Mouse (Mus musculus) CH12.LX (cell line): ENCODE measurements around the gene Cald1.

Experiments used
- BHLHE40 ChIP-seq: IDR thresholded peaks from 2 replicates; pipeline ENCODE4 v1.6.1; 2011; ENCODE audit warnings: mild to moderate bottlenecking, low read depth, low read length, improper control_type of control experiment
- CTCF ChIP-seq, 2 experiments: IDR thresholded peaks in 1 of 2; conservative IDR thresholded peaks in 1 of 2; 2 replicates each; pipeline ENCODE4 v1.5.1; 2011 to 2012; ENCODE audit warnings: low read depth in 2 of 2, low read length in 2 of 2, improper control_type of control experiment in 1 of 2, inconsistent platforms in 1 of 2, mild to moderate bottlenecking in 1 of 2, moderate library complexity in 1 of 2
- E2F4 ChIP-seq: IDR thresholded peaks from 2 replicates; pipeline ENCODE4 v1.6.1; 2011; ENCODE audit warnings: low read depth, low read length, improper control_type of control experiment; ENCODE audit not compliant: insufficient replicate concordance
- HCFC1 ChIP-seq: IDR thresholded peaks from 2 replicates; pipeline ENCODE4 v1.6.1; 2012; ENCODE audit warnings: low read depth, mild to moderate bottlenecking, inconsistent platforms, low read length, improper control_type of control experiment
- MAZ ChIP-seq: IDR thresholded peaks from 2 replicates; pipeline ENCODE4 v1.6.1; 2012; ENCODE audit warnings: low read depth, mild to moderate bottlenecking, inconsistent platforms, low read length, improper control_type of control experiment, moderate library complexity
- NELFE ChIP-seq: IDR thresholded peaks from 2 replicates; pipeline ENCODE4 v1.6.1; 2011; ENCODE audit warnings: low read depth, low read length, improper control_type of control experiment
- POLR2A ChIP-seq: IDR thresholded peaks from 2 replicates; pipeline ENCODE4 v1.6.1; 2011; ENCODE audit warnings: low read depth, mild to moderate bottlenecking, improper control_type of control experiment, low read length
- RCOR1 ChIP-seq: conservative IDR thresholded peaks from 2 replicates; pipeline ENCODE4 v1.6.1; 2012; ENCODE audit warnings: low read depth, mild to moderate bottlenecking, inconsistent platforms, low read length, improper control_type of control experiment
- UBTF ChIP-seq: IDR thresholded peaks from 2 replicates; pipeline ENCODE4 v1.6.1; 2012; ENCODE audit warnings: low read depth, mild to moderate bottlenecking, inconsistent platforms, low read length, improper control_type of control experiment, moderate library complexity
- ZNF384 ChIP-seq: IDR thresholded peaks from 2 replicates; pipeline ENCODE4 v1.6.1; 2012; ENCODE audit warnings: low read depth, low read length, improper control_type of control experiment, inconsistent platforms

DNA sequence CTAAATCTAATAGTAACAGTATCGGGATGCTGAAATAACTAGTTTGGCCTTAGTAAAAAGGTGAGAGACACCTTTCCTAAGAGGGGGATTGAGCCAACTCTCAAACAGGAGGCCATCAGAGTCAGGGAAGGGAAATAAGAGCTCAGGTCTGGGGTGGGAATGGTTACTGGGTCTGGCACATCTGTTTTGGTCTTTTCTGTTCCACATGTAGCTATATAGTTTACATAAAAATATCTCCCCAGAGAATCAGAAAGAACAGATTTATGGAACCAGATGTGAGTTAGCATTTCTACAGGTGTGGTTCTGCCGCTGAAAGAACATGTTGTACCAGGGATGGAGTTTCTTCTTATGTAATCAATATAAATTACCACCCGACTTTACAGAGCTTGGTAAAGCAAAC lies 17.1 kb downstream of the Cald1 start:
- TF ChIP-seq CTCF (conservative IDR thresholded peaks at IDR 0.05 in 1 of 2, IDR thresholded peaks at IDR 0.05 in 1 of 2; ENCODE audit: low read depth in 2 of 2, low read length in 2 of 2) (no peak), HCFC1 (no peak), NELFE (no peak), POLR2A (no peak), RCOR1 (no peak), BHLHE40 (no peak), MAZ (no peak), ZNF384 (no peak), E2F4 (no peak), UBTF (no peak)
